Mouse (Mus musculus): ENCODE measurements around the gene E030018B13Rik.

DNA sequence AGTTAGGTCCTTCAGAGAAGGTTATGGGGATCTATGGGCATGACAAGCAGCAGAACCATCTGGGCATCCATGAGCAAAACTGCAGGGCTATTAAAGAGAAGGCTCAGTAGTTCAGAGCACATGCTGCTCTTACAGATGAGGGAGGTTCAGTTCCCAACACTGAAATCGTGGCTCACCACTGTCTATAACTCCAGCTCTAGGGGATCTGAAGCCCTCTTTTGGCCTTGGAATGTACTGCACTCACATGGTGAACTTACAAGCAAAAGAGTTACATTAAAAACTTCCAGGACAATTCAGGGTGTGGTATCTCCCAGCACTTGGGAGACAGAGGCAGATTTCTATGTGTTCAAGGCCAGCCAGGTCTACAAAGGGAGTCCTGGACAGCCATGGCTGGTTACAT lies 6.3 kb downstream of the E030018B13Rik start:
- no peak for TF ChIP-seq EP300 (IDR thresholded peaks at IDR 0.05; ENCODE audit: low read depth)
- peak; percentile 23; the same call in 1 of the 2 replicates for TF ChIP-seq CTCF (IDR thresholded peaks at IDR 0.05; ENCODE audit: low read depth)

Data from liver, postnatal 0 days (tissue).